Mouse (Mus musculus): ENCODE results near the gene Flot1. TPM values are rescaled to one million over a fixed set of nuclear protein-coding genes. Genes with fewer than 3 reads are reported as not detected.

The Flot1 gene
- polyA plus RNA-seq, 1 experiment from 2014 or later: 75.2 TPM

GRCm38 (mm10) chr17:35813653-35814052 is 9.4 kb upstream of the Flot1 start:
- Histone ChIP-seq H3K9me3 (no peaks in the 10 kb centered on the region), H3K27me3 (peaks cover 3% of the 10 kb centered on the region; the same call in 1 of the 2 replicates), H3K27ac (no peak overlapping the region), H3K36me3 (no peaks in the 10 kb centered on the region), H3K4me2 (no peak overlapping the region), H3K4me3 (no peak overlapping the region), H3K9ac (no peak overlapping the region), H3K4me1 (replicated peaks) (peaks cover 11% of the 10 kb centered on the region)
- WGBS: 85% methylated on average over 7 of the region's 7 CpGs
- ATAC-seq (ENCODE audit: low FRiP score): no peak

GRCm38 (mm10) chr17:35814678-35815077 is 8.4 kb upstream of the Flot1 start:
- Histone ChIP-seq H3K4me3 (no peak overlapping the region), H3K36me3 (no peaks in the 10 kb centered on the region), H3K4me2 (no peak overlapping the region), H3K9me3 (no peaks in the 10 kb centered on the region), H3K9ac (no peak overlapping the region), H3K4me1 (replicated peaks) (peaks cover 11% of the 10 kb centered on the region), H3K27me3 (peaks cover 10% of the 10 kb centered on the region), H3K27ac (no peak overlapping the region)
- no peak for ATAC-seq (ENCODE audit: low FRiP score)
- WGBS: 67% methylated on average over 6 of the region's 6 CpGs

GRCm38 (mm10) chr17:35815836-35816235 is 7.2 kb upstream of the Flot1 start:
- 65% methylated on average over 7 of the region's 7 CpGs for WGBS
- no peaks in the 10 kb centered on the region for H3K9me3 ChIP-seq
- no peak for ATAC-seq (ENCODE audit: low FRiP score)

GRCm38 (mm10) chr17:35816686-35817085 is 6.3 kb upstream of the Flot1 start:
- no peaks in the 10 kb centered on the region for H3K36me3 ChIP-seq
- peaks cover 28% of the 10 kb centered on the region for H3K27me3 ChIP-seq
- no peak overlapping the region for H3K4me3 ChIP-seq
- no peak overlapping the region for H3K9ac ChIP-seq
- H3K4me2 ChIP-seq: no peak overlapping the region
- no peaks in the 10 kb centered on the region for H3K9me3 ChIP-seq
- 39% methylated on average over 9 of the region's 14 CpGs for WGBS
- peaks cover 19% of the 10 kb centered on the region for H3K4me1 ChIP-seq (replicated peaks)
- H3K27ac ChIP-seq: no peak overlapping the region
- ATAC-seq (ENCODE audit: low FRiP score): no peak

More at GRCm38 (mm10) chr17:35815836-35816235, 7.2 kb upstream of the Flot1 start:
- H3K4me2 ChIP-seq: no peak overlapping the region
- H3K27ac ChIP-seq: no peak overlapping the region
- peaks cover 11% of the 10 kb centered on the region for H3K4me1 ChIP-seq (replicated peaks)
- no peaks in the 10 kb centered on the region for H3K36me3 ChIP-seq
- H3K4me3 ChIP-seq: no peak overlapping the region
- peaks cover 21% of the 10 kb centered on the region for H3K27me3 ChIP-seq
- no peak overlapping the region for H3K9ac ChIP-seq

- H3K4me1 ChIP-seq (replicated peaks): peaks cover 25% of the 10 kb centered on the region
- no peaks in the 10 kb centered on the region for H3K36me3 ChIP-seq
- 54% methylated on average over 10 of the region's 10 CpGs for WGBS
- no peak overlapping the region for H3K27ac ChIP-seq
- peaks cover 33% of the 10 kb centered on the region for H3K27me3 ChIP-seq
- H3K4me3 ChIP-seq: no peak overlapping the region
- no peaks in the 10 kb centered on the region for H3K9me3 ChIP-seq
- H3K4me2 ChIP-seq: no peak overlapping the region
- H3K9ac ChIP-seq: no peak overlapping the region
- no peak for ATAC-seq (ENCODE audit: low FRiP score)
These were observed 5.8 kb upstream of the Flot1 start for GRCm38 (mm10) chr17:35817226-35817625.

GRCm38 (mm10) chr17:35820111-35820510 is 2.9 kb upstream of the Flot1 start:
- no peak overlapping the region for H3K4me3 ChIP-seq
- no peak overlapping the region for H3K27ac ChIP-seq
- no peaks in the 10 kb centered on the region for H3K9me3 ChIP-seq
- WGBS: 86% methylated on average over 5 of the region's 5 CpGs
- no peak overlapping the region for H3K9ac ChIP-seq
- H3K4me1 ChIP-seq (replicated peaks): peaks cover 36% of the 10 kb centered on the region
- no peak for ATAC-seq (ENCODE audit: low FRiP score)
- 0 out of 2 replicates have a peak, but pooled peaks cover 3% of the 10 kb centered on the region for H3K36me3 ChIP-seq
- H3K27me3 ChIP-seq: peaks cover 33% of the 10 kb centered on the region
- H3K4me2 ChIP-seq: no peak overlapping the region

GRCm38 (mm10) chr17:35821439-35822430 is 1.3 kb upstream of the Flot1 start, which contains the start of gene Ier3:
Ier3 (plus strand) TSS chr17:35821684.
- peaks cover 33% of the 10 kb centered on the region for H3K27me3 ChIP-seq
- H3K4me2 ChIP-seq: peak within 1 kb of the TSS; percentile 85
- WGBS: under 1% methylated on average over 62 of the region's 62 CpGs
- H3K9ac ChIP-seq: peak within 1 kb of the TSS; percentile 79
- peaks cover 38% of the 10 kb centered on the region for H3K4me1 ChIP-seq (replicated peaks)
- H3K36me3 ChIP-seq: peaks cover 19% of the 10 kb centered on the region
- H3K9me3 ChIP-seq: no peaks in the 10 kb centered on the region
- peak within 1 kb of the TSS; percentile 66 for H3K4me3 ChIP-seq
- ATAC-seq (ENCODE audit: low FRiP score): no peak; the same call in 1 of the 2 replicates
- peak within 1 kb of the TSS; percentile 86; the same call in 1 of the 2 replicates for H3K27ac ChIP-seq

- H3K9me3 ChIP-seq: no peaks in the 10 kb centered on the region
- H3K9ac ChIP-seq: peak overlapping the region; percentile 79
- no peak for ATAC-seq (ENCODE audit: low FRiP score)
- peaks cover 38% of the 10 kb centered on the region for H3K4me1 ChIP-seq (replicated peaks)
- peak overlapping the region; percentile 66 for H3K4me3 ChIP-seq
- 4% methylated on average over 11 of the region's 11 CpGs for WGBS
- peaks cover 30% of the 10 kb centered on the region for H3K27me3 ChIP-seq
- H3K36me3 ChIP-seq: peaks cover 28% of the 10 kb centered on the region
- H3K27ac ChIP-seq: peak overlapping the region; percentile 86
- H3K4me2 ChIP-seq: peak overlapping the region; percentile 85
These were observed 466 bp upstream of the Flot1 start for GRCm38 (mm10) chr17:35822564-35822963.

- Histone ChIP-seq H3K36me3 (peaks cover 34% of the 10 kb centered on the region), H3K27ac (no peak overlapping the region), H3K9ac (peak overlapping the region; percentile 79; the same call in 1 of the 2 replicates), H3K4me1 (replicated peaks) (peaks cover 38% of the 10 kb centered on the region), H3K27me3 (peaks cover 26% of the 10 kb centered on the region), H3K4me2 (peak overlapping the region; percentile 85), H3K9me3 (no peaks in the 10 kb centered on the region), H3K4me3 (peak overlapping the region; percentile 66)
- WGBS: 59% methylated on average over 7 of the region's 7 CpGs
- ATAC-seq (ENCODE audit: low FRiP score): no peak
These were observed 1.4 kb downstream of the Flot1 start for GRCm38 (mm10) chr17:35824402-35824801.

- Histone ChIP-seq H3K27ac (no peak overlapping the region), H3K27me3 (peaks cover 17% of the 10 kb centered on the region), H3K4me3 (no peak overlapping the region), H3K36me3 (peaks cover 34% of the 10 kb centered on the region), H3K9ac (no peak overlapping the region), H3K4me2 (no peak overlapping the region), H3K4me1 (replicated peaks) (peaks cover 47% of the 10 kb centered on the region), H3K9me3 (no peaks in the 10 kb centered on the region)
- WGBS: 95% methylated on average over 13 of the region's 13 CpGs
- no peak for ATAC-seq (ENCODE audit: low FRiP score)
These were observed 2.2 kb downstream of the Flot1 start for GRCm38 (mm10) chr17:35825109-35825850.

GRCm38 (mm10) chr17:35829737-35830136 is 6.7 kb downstream of the Flot1 start:
- no peaks in the 10 kb centered on the region for H3K9me3 ChIP-seq
- H3K4me1 ChIP-seq (replicated peaks): peaks cover 38% of the 10 kb centered on the region
- peaks cover 76% of the 10 kb centered on the region for H3K36me3 ChIP-seq
- H3K4me3 ChIP-seq: no peak overlapping the region; the same call in 1 of the 2 replicates
- no peak overlapping the region for H3K27ac ChIP-seq
- peak overlapping the region; percentile 46 for H3K9ac ChIP-seq
- 2% methylated on average over 21 of the region's 21 CpGs for WGBS
- no peaks in the 10 kb centered on the region for H3K27me3 ChIP-seq
- peak; percentile 30 for ATAC-seq (ENCODE audit: low FRiP score)
- peak overlapping the region; percentile 30 for H3K4me2 ChIP-seq

Measured in hindbrain, embryonic 13.5 days (tissue).